Mouse (Mus musculus): ENCODE results near the gene Sv2c. TPM values are rescaled to one million over a fixed set of nuclear protein-coding genes. Genes with fewer than 3 reads are reported as not detected.

The Sv2c gene
- polyA plus RNA-seq, 1 experiment from 2014 or later: 58.0 TPM

DNA sequence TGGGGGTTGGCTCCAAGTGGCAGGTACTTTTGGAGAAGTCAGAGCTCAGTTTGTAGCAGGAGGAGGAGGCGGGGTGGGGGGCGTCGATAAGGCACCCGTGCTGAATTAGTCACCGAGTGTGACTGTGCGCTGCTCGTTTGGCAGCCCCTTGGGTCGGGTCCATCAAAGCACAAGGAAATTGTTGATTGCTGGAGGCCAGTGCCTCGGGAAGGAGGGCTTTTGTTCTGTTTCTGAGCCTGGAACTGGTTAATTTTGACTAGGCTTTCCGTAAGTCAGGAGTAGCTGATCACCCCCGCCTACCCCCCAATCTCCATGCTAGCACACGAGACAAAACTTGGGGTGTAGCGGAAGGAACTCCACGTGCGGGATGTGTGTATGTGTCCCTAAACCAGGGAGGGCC is 456 bp upstream of the Sv2c start:
- H3K27me3 ChIP-seq (ENCODE audit: control insufficient read depth, insufficient read depth, low read length): peaks cover 4% of the 10 kb centered on the region; the same call in 1 of the 2 replicates
- ATAC-seq (ENCODE audit: low read depth): peak; percentile 36
- H3K27ac ChIP-seq (ENCODE audit: low read depth, low read length): peak overlapping the region; percentile 88
- H3K4me2 ChIP-seq (ENCODE audit: low read depth, low read length): peak overlapping the region; percentile 76
- H3K4me1 ChIP-seq (ENCODE audit: control insufficient read depth, insufficient read depth, low read length): no peaks in the 10 kb centered on the region; the same call in 1 of the 2 replicates
- peak overlapping the region; percentile 62 for H3K9ac ChIP-seq (replicated peaks; ENCODE audit: low read depth, low read length)
- H3K9me3 ChIP-seq (ENCODE audit: control insufficient read depth, low read length): no peaks in the 10 kb centered on the region
- WGBS: 0% methylated on average over 15 of the region's 15 CpGs
- peak overlapping the region; percentile 58 for H3K4me3 ChIP-seq (ENCODE audit: low read depth, low read length)
- no peaks in the 10 kb centered on the region for H3K36me3 ChIP-seq (ENCODE audit: control insufficient read depth, insufficient read depth, low read length)

- 1% methylated on average over 19 of the region's 19 CpGs for WGBS
Measured at GRCm38 (mm10) chr13:96131911-96132310, 466 bp downstream of the Sv2c start.

DNA sequence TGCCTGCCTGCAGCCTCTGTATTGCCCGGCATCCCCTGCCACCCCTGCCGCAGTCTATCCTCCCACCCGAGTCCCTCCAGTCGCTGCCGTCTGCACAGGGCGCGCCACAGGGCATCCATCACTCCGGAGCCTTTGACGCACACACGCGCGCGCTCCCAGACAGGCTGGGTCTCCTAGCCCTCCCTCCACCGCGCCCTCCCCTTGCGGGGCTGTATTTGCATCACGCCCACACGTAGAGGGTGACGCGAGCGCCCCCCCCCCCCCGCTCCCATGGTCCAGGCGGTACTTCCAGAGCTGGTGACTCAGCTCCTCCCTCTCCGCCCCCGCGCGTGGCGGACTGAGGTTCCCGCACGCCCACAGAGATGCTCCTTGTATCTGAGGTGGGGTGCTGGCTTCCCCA is 1.3 kb downstream of the Sv2c start:
- peak; percentile 85 for ATAC-seq (ENCODE audit: low read depth)
- Histone ChIP-seq H3K9ac (replicated peaks; ENCODE audit: low read depth, low read length) (peak overlapping the region; percentile 62), H3K4me3 (ENCODE audit: low read depth, low read length) (peak overlapping the region; percentile 58), H3K36me3 (ENCODE audit: control insufficient read depth, insufficient read depth, low read length) (no peaks in the 10 kb centered on the region), H3K27me3 (ENCODE audit: control insufficient read depth, insufficient read depth, low read length) (peaks cover 4% of the 10 kb centered on the region; the same call in 1 of the 2 replicates), H3K9me3 (ENCODE audit: control insufficient read depth, low read length) (no peaks in the 10 kb centered on the region), H3K4me2 (ENCODE audit: low read depth, low read length) (peak overlapping the region; percentile 76), H3K4me1 (ENCODE audit: control insufficient read depth, insufficient read depth, low read length) (no peaks in the 10 kb centered on the region; the same call in 1 of the 2 replicates), H3K27ac (ENCODE audit: low read depth, low read length) (peak overlapping the region; percentile 88)
- WGBS: under 1% methylated on average over 26 of the region's 30 CpGs

More at GRCm38 (mm10) chr13:96131911-96132310, 466 bp downstream of the Sv2c start:
- ATAC-seq (ENCODE audit: low read depth): 0 out of 2 replicates have a peak, but pooled peaks have one; percentile 1
- H3K4me1 ChIP-seq (ENCODE audit: control insufficient read depth, insufficient read depth, low read length): no peaks in the 10 kb centered on the region; the same call in 1 of the 2 replicates
- peak overlapping the region; percentile 88 for H3K27ac ChIP-seq (ENCODE audit: low read depth, low read length)
- no peaks in the 10 kb centered on the region for H3K9me3 ChIP-seq (ENCODE audit: control insufficient read depth, low read length)
- H3K9ac ChIP-seq (replicated peaks; ENCODE audit: low read depth, low read length): peak overlapping the region; percentile 62
- H3K4me3 ChIP-seq (ENCODE audit: low read depth, low read length): peak overlapping the region; percentile 58
- peak overlapping the region; percentile 76 for H3K4me2 ChIP-seq (ENCODE audit: low read depth, low read length)
- H3K27me3 ChIP-seq (ENCODE audit: control insufficient read depth, insufficient read depth, low read length): peaks cover 4% of the 10 kb centered on the region; the same call in 1 of the 2 replicates
- no peaks in the 10 kb centered on the region for H3K36me3 ChIP-seq (ENCODE audit: control insufficient read depth, insufficient read depth, low read length)

- ATAC-seq (ENCODE audit: low read depth): no peak
- H3K27me3 ChIP-seq (ENCODE audit: control insufficient read depth, insufficient read depth, low read length): peaks cover 4% of the 10 kb centered on the region; the same call in 1 of the 2 replicates
- no peaks in the 10 kb centered on the region for H3K9me3 ChIP-seq (ENCODE audit: control insufficient read depth, low read length)
- peak overlapping the region; percentile 88 for H3K27ac ChIP-seq (ENCODE audit: low read depth, low read length)
- no peaks in the 10 kb centered on the region for H3K36me3 ChIP-seq (ENCODE audit: control insufficient read depth, insufficient read depth, low read length)
- H3K4me3 ChIP-seq (ENCODE audit: low read depth, low read length): peak overlapping the region; percentile 58
- 74% methylated on average over 3 of the region's 3 CpGs for WGBS
- H3K4me1 ChIP-seq (ENCODE audit: control insufficient read depth, insufficient read depth, low read length): no peaks in the 10 kb centered on the region; the same call in 1 of the 2 replicates
- no peak overlapping the region; the same call in 1 of the 2 replicates for H3K9ac ChIP-seq (replicated peaks; ENCODE audit: low read depth, low read length)
- peak overlapping the region; percentile 76 for H3K4me2 ChIP-seq (ENCODE audit: low read depth, low read length)
Measured at GRCm38 (mm10) chr13:96129081-96129480, 3.3 kb downstream of the Sv2c start.

DNA sequence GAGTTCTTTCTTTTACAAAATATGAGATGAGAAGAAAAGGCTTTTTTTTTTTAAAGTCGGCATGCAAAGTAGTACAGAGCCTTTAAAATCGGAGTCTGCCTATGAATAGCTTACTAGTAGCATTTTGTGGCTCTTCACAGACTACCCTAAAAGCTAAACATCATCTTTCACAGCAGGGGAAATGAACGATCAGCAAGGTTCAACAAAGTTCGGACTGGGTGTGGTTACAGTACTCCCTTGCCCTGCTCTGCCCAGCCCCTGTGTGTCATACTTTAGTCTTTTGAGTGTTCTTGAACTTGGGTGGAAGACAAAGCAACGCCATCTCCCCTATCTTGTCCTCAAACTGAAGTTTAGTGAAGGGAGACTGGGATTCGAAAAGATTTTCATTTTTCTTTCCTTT is 5.7 kb downstream of the Sv2c start:
- Histone ChIP-seq H3K9me3 (ENCODE audit: control insufficient read depth, low read length) (no peaks in the 10 kb centered on the region), H3K36me3 (ENCODE audit: control insufficient read depth, insufficient read depth, low read length) (no peaks in the 10 kb centered on the region), H3K4me3 (ENCODE audit: low read depth, low read length) (no peak overlapping the region), H3K9ac (replicated peaks; ENCODE audit: low read depth, low read length) (no peak overlapping the region), H3K27ac (ENCODE audit: low read depth, low read length) (no peak overlapping the region), H3K4me1 (ENCODE audit: control insufficient read depth, insufficient read depth, low read length) (no peaks in the 10 kb centered on the region), H3K27me3 (ENCODE audit: control insufficient read depth, insufficient read depth, low read length) (peaks cover 4% of the 10 kb centered on the region; the same call in 1 of the 2 replicates), H3K4me2 (ENCODE audit: low read depth, low read length) (no peak overlapping the region)
- WGBS: 79% methylated on average over 6 of the region's 6 CpGs
- ATAC-seq (ENCODE audit: low read depth): no peak

GRCm38 (mm10) chr13:96125011-96125410 is 7.4 kb downstream of the Sv2c start:
- Histone ChIP-seq H3K9me3 (ENCODE audit: control insufficient read depth, low read length) (no peaks in the 10 kb centered on the region), H3K27me3 (ENCODE audit: control insufficient read depth, insufficient read depth, low read length) (no peaks in the 10 kb centered on the region), H3K36me3 (ENCODE audit: control insufficient read depth, insufficient read depth, low read length) (no peaks in the 10 kb centered on the region), H3K4me2 (ENCODE audit: low read depth, low read length) (no peak overlapping the region), H3K27ac (ENCODE audit: low read depth, low read length) (no peak overlapping the region), H3K4me1 (ENCODE audit: control insufficient read depth, insufficient read depth, low read length) (no peaks in the 10 kb centered on the region), H3K4me3 (ENCODE audit: low read depth, low read length) (no peak overlapping the region), H3K9ac (replicated peaks; ENCODE audit: low read depth, low read length) (no peak overlapping the region)
- 64% methylated on average over 5 of the region's 5 CpGs for WGBS
- no peak for ATAC-seq (ENCODE audit: low read depth)

DNA sequence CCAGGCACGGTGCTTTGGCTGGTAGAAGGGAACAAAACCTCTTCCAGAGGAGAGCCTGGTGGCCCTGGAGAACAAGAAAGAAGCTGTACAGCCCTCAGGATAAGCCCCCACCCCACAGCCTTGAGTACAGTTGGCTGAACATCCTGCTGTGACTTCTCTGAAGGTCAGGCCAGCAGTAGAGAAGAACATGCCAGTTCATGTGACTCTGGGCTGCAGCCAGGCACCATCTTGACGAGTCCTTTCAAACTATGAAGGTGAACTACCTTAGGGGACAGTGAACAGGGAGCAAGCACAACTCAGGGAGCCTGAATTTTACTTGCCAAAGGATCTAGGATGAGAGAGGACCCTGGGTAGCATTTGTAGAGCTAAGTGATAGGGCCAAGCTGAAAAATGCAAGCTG is 19.7 kb downstream of the Sv2c start:
- Histone ChIP-seq H3K9ac (replicated peaks; ENCODE audit: low read depth, low read length) (no peak overlapping the region), H3K4me2 (ENCODE audit: low read depth, low read length) (no peak overlapping the region), H3K27ac (ENCODE audit: low read depth, low read length) (no peak overlapping the region), H3K4me1 (ENCODE audit: control insufficient read depth, insufficient read depth, low read length) (peaks cover 8% of the 10 kb centered on the region), H3K36me3 (ENCODE audit: control insufficient read depth, insufficient read depth, low read length) (no peaks in the 10 kb centered on the region), H3K27me3 (ENCODE audit: control insufficient read depth, insufficient read depth, low read length) (no peaks in the 10 kb centered on the region), H3K4me3 (ENCODE audit: low read depth, low read length) (no peak overlapping the region), H3K9me3 (ENCODE audit: control insufficient read depth, low read length) (no peaks in the 10 kb centered on the region)
- WGBS: 85% methylated on average over 2 of the region's 2 CpGs
- ATAC-seq (ENCODE audit: low read depth): no peak

GRCm38 (mm10) chr13:96110767-96111166 is 21.6 kb downstream of the Sv2c start:
- no peak overlapping the region for H3K9ac ChIP-seq (replicated peaks; ENCODE audit: low read depth, low read length)
- peak overlapping the region; percentile 55; the same call in 1 of the 2 replicates for H3K27ac ChIP-seq (ENCODE audit: low read depth, low read length)
- peak; percentile 69; the same call in 1 of the 2 replicates for ATAC-seq (ENCODE audit: low read depth)

GRCm38 (mm10) chr13:96106367-96106766 is 26.0 kb downstream of the Sv2c start:
- H3K36me3 ChIP-seq (ENCODE audit: control insufficient read depth, insufficient read depth, low read length): no peaks in the 10 kb centered on the region
- WGBS: 86% methylated on average over 4 of the region's 4 CpGs
- no peak overlapping the region for H3K9ac ChIP-seq (replicated peaks; ENCODE audit: low read depth, low read length)
- H3K27me3 ChIP-seq (ENCODE audit: control insufficient read depth, insufficient read depth, low read length): no peaks in the 10 kb centered on the region
- H3K4me1 ChIP-seq (ENCODE audit: control insufficient read depth, insufficient read depth, low read length): peaks cover 6% of the 10 kb centered on the region
- H3K4me3 ChIP-seq (ENCODE audit: low read depth, low read length): no peak overlapping the region
- no peak overlapping the region for H3K4me2 ChIP-seq (ENCODE audit: low read depth, low read length)
- no peak overlapping the region for H3K27ac ChIP-seq (ENCODE audit: low read depth, low read length)
- H3K9me3 ChIP-seq (ENCODE audit: control insufficient read depth, low read length): no peaks in the 10 kb centered on the region
- ATAC-seq (ENCODE audit: low read depth): no peak

More at GRCm38 (mm10) chr13:96110767-96111166, 21.6 kb downstream of the Sv2c start:
- no peak overlapping the region for H3K4me3 ChIP-seq (ENCODE audit: low read depth, low read length)
- 17% methylated on average over 3 of the region's 3 CpGs for WGBS
- no peaks in the 10 kb centered on the region for H3K27me3 ChIP-seq (ENCODE audit: control insufficient read depth, insufficient read depth, low read length)
- no peaks in the 10 kb centered on the region for H3K9me3 ChIP-seq (ENCODE audit: control insufficient read depth, low read length)
- no peaks in the 10 kb centered on the region for H3K36me3 ChIP-seq (ENCODE audit: control insufficient read depth, insufficient read depth, low read length)
- peaks cover 8% of the 10 kb centered on the region for H3K4me1 ChIP-seq (ENCODE audit: control insufficient read depth, insufficient read depth, low read length)
- no peak overlapping the region for H3K4me2 ChIP-seq (ENCODE audit: low read depth, low read length)

Data from neural tube, embryonic 14.5 days (tissue).